Mouse (Mus musculus): ENCODE measurements around the gene Sft2d1.

DNA sequence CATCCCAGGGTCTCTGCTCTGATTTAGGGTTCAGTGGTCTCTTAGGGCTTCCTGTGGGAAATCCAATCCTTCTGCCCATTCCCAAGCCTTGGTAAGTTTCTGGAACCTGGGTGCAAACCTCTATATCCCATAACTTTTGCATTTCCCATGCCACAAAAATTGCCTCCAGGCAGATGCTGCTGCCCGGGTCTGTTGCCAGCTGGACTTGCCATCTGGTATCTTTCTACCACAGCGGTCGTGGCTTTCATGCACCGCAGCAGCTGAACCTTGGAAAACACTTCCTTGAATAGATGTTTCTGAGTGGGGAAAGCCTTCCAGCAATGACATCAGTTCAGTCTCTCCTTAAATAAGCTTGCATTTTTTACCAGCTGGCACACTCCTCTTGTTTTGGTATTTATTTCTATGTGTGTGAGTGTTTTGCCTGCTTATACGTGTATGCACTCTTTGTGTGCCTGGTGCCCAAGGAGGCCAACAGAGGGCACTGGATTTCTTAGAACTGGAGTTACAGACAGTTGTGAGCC, 36.9 kb downstream of the Sft2d1 start:
- TF ChIP-seq CTCF (IDR thresholded peaks at IDR 0.05; ENCODE audit: control insufficient read depth, insufficient read depth, low read length) (no peak), POLR2A (IDR thresholded peaks at IDR 0.05; ENCODE audit: borderline replicate concordance, control insufficient read depth, low read depth, low read length) (no peak)

Data from bone marrow, adult 2 months (tissue).